Mouse (Mus musculus) MEL (cell line): ENCODE data around the gene Folr2. TPM values are rescaled to one million over a fixed set of nuclear protein-coding genes. Genes with fewer than 3 reads are reported as not detected.

Experiments
- DNase-seq: peaks from one replicate; pipeline ENCODE4 v3.0.0; 2011; ENCODE audit warnings: low read depth, low spot score
- H3K27ac ChIP-seq: 2 replicates; pipeline ENCODE4 v1.5.1; 2012; ENCODE audit warnings: low read depth, mild to moderate bottlenecking, control low read depth, low read length, moderate library complexity; ENCODE audit not compliant: control insufficient read depth
- H3K27me3 ChIP-seq, 2 experiments: fragments of 150-350 bp in 1 of 2; sonication (generic) in 1 of 2; 2 replicates each; pipeline ENCODE4 v1.6.1; 2012; ENCODE audit warnings: low read length in 2 of 2, mild to moderate bottlenecking in 2 of 2, improper control_type of control experiment in 1 of 2, moderate library complexity in 1 of 2; ENCODE audit not compliant: insufficient read depth in 2 of 2, control insufficient read depth in 1 of 2
- H3K36me3 ChIP-seq, 2 experiments: 2 replicates each; pipeline ENCODE4 v1.6.1; 2012 to 2014; ENCODE audit warnings: low read length in 2 of 2, improper control_type of control experiment in 1 of 2, inconsistent platforms in 1 of 2, mild to moderate bottlenecking in 1 of 2; ENCODE audit not compliant: insufficient read depth in 2 of 2, control insufficient read depth in 1 of 2
- H3K4me1 ChIP-seq, 2 experiments: fragments of 150-350 bp in 1 of 2; sonication (generic) in 1 of 2; 2 replicates each; pipeline ENCODE4 v1.6.1; 2012; ENCODE audit warnings: low read length in 2 of 2, improper control_type of control experiment in 1 of 2, mild to moderate bottlenecking in 1 of 2; ENCODE audit not compliant: insufficient read depth in 2 of 2, control insufficient read depth in 1 of 2
- H3K4me3 ChIP-seq, 2 experiments: fragments of 150-350 bp in 1 of 2; sonication (generic) in 1 of 2; 2 replicates each; pipeline ENCODE4 v1.5.1; 2012; ENCODE audit warnings: low read depth in 2 of 2, low read length in 2 of 2, mild to moderate bottlenecking in 2 of 2, moderate library complexity in 2 of 2, control low read depth in 1 of 2, improper control_type of control experiment in 1 of 2; ENCODE audit not compliant: control insufficient read depth in 1 of 2, insufficient read depth in 1 of 2
- H3K79me2 ChIP-seq: 2 replicates; pipeline ENCODE4 v1.6.1; 2012; ENCODE audit warnings: mild to moderate bottlenecking, low read length, moderate library complexity; ENCODE audit not compliant: control insufficient read depth, poor library complexity, insufficient read depth
- H3K9ac ChIP-seq: 2 replicates; pipeline ENCODE4 v1.6.1; 2012; ENCODE audit warnings: low read depth, mild to moderate bottlenecking, control low read depth, low read length, moderate library complexity; ENCODE audit not compliant: control insufficient read depth, poor library complexity, severe bottlenecking
- H3K9me3 ChIP-seq: fragments of 150-350 bp; sonication (generic); replicated peaks from 2 replicates; pipeline ENCODE4 v1.6.1; 2012; ENCODE audit warnings: mild to moderate bottlenecking, low read length, improper control_type of control experiment, moderate library complexity; ENCODE audit not compliant: insufficient read depth
- BHLHE40 ChIP-seq: IDR thresholded peaks from 2 replicates; pipeline ENCODE4 v1.6.1; 2012; ENCODE audit warnings: low read depth, mild to moderate bottlenecking, inconsistent platforms, low read length, improper control_type of control experiment, borderline replicate concordance
- CHD2 ChIP-seq: IDR thresholded peaks from 2 replicates; pipeline ENCODE4 v1.6.1; 2011; ENCODE audit warnings: low read length, improper control_type of control experiment
- CTCF ChIP-seq, 3 experiments: IDR thresholded peaks in 2 of 3; conservative IDR thresholded peaks in 1 of 3; 2 replicates each; pipeline ENCODE4 v1.5.1; 2011 to 2012; ENCODE audit warnings: low read length in 3 of 3, low read depth in 2 of 3, mild to moderate bottlenecking in 2 of 3, improper control_type of control experiment in 1 of 3, inconsistent platforms in 1 of 3, mixed read lengths in 1 of 3, moderate library complexity in 1 of 3; ENCODE audit not compliant: control insufficient read depth in 1 of 3, insufficient read depth in 1 of 3, poor library complexity in 1 of 3, severe bottlenecking in 1 of 3
- ELF1 ChIP-seq: IDR thresholded peaks from 2 replicates; pipeline ENCODE4 v1.6.1; 2014; ENCODE audit warnings: low read depth, mild to moderate bottlenecking, inconsistent platforms, low read length, improper control_type of control experiment, moderate library complexity
- EP300 ChIP-seq, 2 experiments: IDR thresholded peaks; 2 replicates each; pipeline ENCODE4 v1.6.1; 2011; ENCODE audit warnings: improper control_type of control experiment in 2 of 2, low read length in 2 of 2, low read depth in 1 of 2, mild to moderate bottlenecking in 1 of 2
- GABPA ChIP-seq: IDR thresholded peaks from 2 replicates; pipeline ENCODE4 v1.6.1; 2012; ENCODE audit warnings: low read depth, mild to moderate bottlenecking, inconsistent platforms, low read length, improper control_type of control experiment, moderate library complexity
- GATA1 ChIP-seq: IDR thresholded peaks from 2 replicates; pipeline ENCODE4 v1.6.1; 2011; ENCODE audit warnings: low read depth, low read length, improper control_type of control experiment
- MAX ChIP-seq: IDR thresholded peaks from 2 replicates; pipeline ENCODE4 v1.6.1; 2011; ENCODE audit warnings: low read length, improper control_type of control experiment
- MEF2A ChIP-seq: IDR thresholded peaks from 2 replicates; pipeline ENCODE4 v1.6.1; 2014; ENCODE audit warnings: low read depth, mild to moderate bottlenecking, inconsistent platforms, low read length, improper control_type of control experiment; ENCODE audit not compliant: poor library complexity, insufficient replicate concordance, severe bottlenecking; ENCODE audit errors: extremely low read depth
- MXI1 ChIP-seq: IDR thresholded peaks from 2 replicates; pipeline ENCODE4 v1.6.1; 2011; ENCODE audit warnings: mild to moderate bottlenecking, low read depth, low read length, improper control_type of control experiment
- MYB ChIP-seq: IDR thresholded peaks from 2 replicates; pipeline ENCODE4 v1.6.1; 2011; ENCODE audit warnings: mild to moderate bottlenecking, low read depth, low read length, improper control_type of control experiment
- MYC ChIP-seq: IDR thresholded peaks from 2 replicates; pipeline ENCODE4 v1.6.1; 2011; ENCODE audit warnings: low read depth, mild to moderate bottlenecking, low read length, improper control_type of control experiment, moderate library complexity
- NELFE ChIP-seq: IDR thresholded peaks from 2 replicates; pipeline ENCODE4 v1.6.1; 2011; ENCODE audit warnings: low read depth, low read length, improper control_type of control experiment
- POLR2AphosphoS5 ChIP-seq: IDR thresholded peaks from 2 replicates; pipeline ENCODE4 v1.6.1; 2012; ENCODE audit warnings: low read depth, borderline replicate concordance, mild to moderate bottlenecking, inconsistent platforms, low read length, moderate library complexity, mixed read lengths
- RAD21 ChIP-seq: IDR thresholded peaks from 2 replicates; pipeline ENCODE4 v1.6.1; 2011; ENCODE audit warnings: mild to moderate bottlenecking, low read depth, low read length, improper control_type of control experiment
- RCOR1 ChIP-seq: IDR thresholded peaks from 2 replicates; pipeline ENCODE4 v1.6.1; 2012; ENCODE audit warnings: low read depth, mild to moderate bottlenecking, inconsistent platforms, low read length, improper control_type of control experiment
- SMC3 ChIP-seq: IDR thresholded peaks from 2 replicates; pipeline ENCODE4 v1.6.1; 2011; ENCODE audit warnings: low read depth, low read length, improper control_type of control experiment
- TAL1 ChIP-seq: IDR thresholded peaks from 2 replicates; pipeline ENCODE4 v1.6.1; 2012; ENCODE audit warnings: mild to moderate bottlenecking, inconsistent platforms, low read length, moderate library complexity, mixed read lengths
- TCF12 ChIP-seq: IDR thresholded peaks from 2 replicates; pipeline ENCODE4 v1.6.1; 2014; ENCODE audit warnings: low read depth, mild to moderate bottlenecking, inconsistent platforms, low read length, improper control_type of control experiment, moderate library complexity
- USF2 ChIP-seq, 2 experiments: IDR thresholded peaks; 2 replicates each; pipeline ENCODE4 v1.6.1; 2011 to 2012; ENCODE audit warnings: improper control_type of control experiment in 2 of 2, low read length in 2 of 2, borderline replicate concordance in 1 of 2, inconsistent platforms in 1 of 2, low read depth in 1 of 2, mild to moderate bottlenecking in 1 of 2; ENCODE audit not compliant: insufficient read depth in 1 of 2
- ZC3H11A ChIP-seq: IDR thresholded peaks from 2 replicates; pipeline ENCODE4 v1.6.1; 2012; ENCODE audit warnings: low read depth, mild to moderate bottlenecking, inconsistent platforms, low read length, improper control_type of control experiment
- ZKSCAN1 ChIP-seq: IDR thresholded peaks from 2 replicates; pipeline ENCODE4 v1.6.1; 2012; ENCODE audit warnings: low read depth, mild to moderate bottlenecking, inconsistent platforms, low read length, improper control_type of control experiment, moderate library complexity
- ZNF384 ChIP-seq: IDR thresholded peaks from 2 replicates; pipeline ENCODE4 v1.6.1; 2012; ENCODE audit warnings: low read depth, mild to moderate bottlenecking, inconsistent platforms, low read length, improper control_type of control experiment
- polyA plus RNA-seq, 2 experiments: library from polyadenylated mRNA; stranded (reverse) in 1 of 2; unstranded in 1 of 2; fragments of >175 nt in 1 of 2; fragments of >200 nt in 1 of 2; gene quantifications; 2 replicates each; pipeline versions ENCODE4 v1.2.1 to v1.2.4; 2012; ENCODE audit warnings: low replicate concordance in 2 of 2, low read depth in 1 of 2; ENCODE audit not compliant: insufficient read length in 2 of 2, insufficient read depth in 1 of 2, missing spikeins in 1 of 2
- total RNA-seq: library from RNA; depleted of rRNA; stranded (reverse); fragments of 300-350 nt; gene quantifications from 2 replicates; pipeline ENCODE4 v1.2.3, GENCODE M21; 2012

The Folr2 gene
- total and polyA plus RNA-seq, 3 experiments = not detected

GRCm38 (mm10) chr7:101905561-101906286 lies 48.7 kb upstream of the Folr2 start, which contains the start of gene Lamtor1 (continued):
- no peak for TF ChIP-seq RCOR1
- peak; percentile 90 for TF ChIP-seq NELFE
- TF ChIP-seq USF2 (IDR thresholded peaks at IDR 0.05; ENCODE audit: borderline replicate concordance in 1 of 2, insufficient read depth in 1 of 2, low read depth in 1 of 2, low read length in 2 of 2) = peak; percentile 96 to 99
- TF ChIP-seq TAL1 = 0 out of 2 replicates have a peak, but pooled peaks have one; percentile 3
- TF ChIP-seq EP300 (IDR thresholded peaks at IDR 0.05; ENCODE audit: low read depth in 1 of 2, low read length in 2 of 2) = peak in 1 of 2 experiments; percentile 52; a peak in 2 of 4 replicates
- no peak for TF ChIP-seq MYB
- TF ChIP-seq BHLHE40 = peak; percentile 98
- peak; percentile 65; the same call in 1 of the 2 replicates for TF ChIP-seq POLR2AphosphoS5
- peak; percentile 90 for TF ChIP-seq MXI1
- TF ChIP-seq SMC3 = no peak

GRCm38 (mm10) chr7:101902846-101903245 lies 45.9 kb upstream of the Folr2 start:
- Histone ChIP-seq H3K4me1 (peaks cover 12 to 14% of the 10 kb centered on the region in 2 experiments), H3K9me3 (no peaks in the 10 kb centered on the region), H3K27ac (no peak overlapping the region), H3K4me3 (no peak overlapping the region), H3K36me3 (peaks cover 0 to 8% of the 10 kb centered on the region in 2 experiments; a peak in 2 of 4 replicates), H3K79me2 (peaks cover 14% of the 10 kb centered on the region), H3K9ac (no peak overlapping the region), H3K27me3 (no peaks in the 10 kb centered on the region)
- peak; percentile 51 for DNase-seq
- TF ChIP-seq CTCF (IDR thresholded peaks at IDR 0.05 in 2 of 3, conservative IDR thresholded peaks at IDR 0.05 in 1 of 3; ENCODE audit: control insufficient read depth in 1 of 3, insufficient read depth in 1 of 3, low read depth in 2 of 3, low read length in 3 of 3, poor library complexity in 1 of 3, severe bottlenecking in 1 of 3) = peak; percentile 32 to 49 (median 42); a peak in 5 of 6 replicates
- TF ChIP-seq MAX = no peak
- TF ChIP-seq RAD21 = peak; percentile 26
- TF ChIP-seq SMC3 = peak; percentile 34

- H3K4me1 ChIP-seq = peaks cover 7 to 10% of the 10 kb centered on the region in 2 experiments
These were observed 45.0 kb upstream of the Folr2 start for GRCm38 (mm10) chr7:101901969-101902368.

More at GRCm38 (mm10) chr7:101901969-101902368, 45.0 kb upstream of the Folr2 start:
- DNase-seq = no peak
- no peaks in the 10 kb centered on the region for H3K9me3 ChIP-seq
- no peak overlapping the region for H3K9ac ChIP-seq
- peaks cover 0 to 8% of the 10 kb centered on the region in 2 experiments; a peak in 2 of 4 replicates for H3K36me3 ChIP-seq
- H3K79me2 ChIP-seq = peaks cover 10% of the 10 kb centered on the region
- TF ChIP-seq GABPA = no peak
- no peak for TF ChIP-seq ZC3H11A
- no peak for TF ChIP-seq ELF1
- no peak for TF ChIP-seq TCF12
- TF ChIP-seq RCOR1 = no peak
- TF ChIP-seq CHD2 = no peak
- TF ChIP-seq MEF2A = no peak
- TF ChIP-seq RAD21 = no peak
- no peak for TF ChIP-seq POLR2AphosphoS5
- no peak for TF ChIP-seq CTCF (IDR thresholded peaks at IDR 0.05 in 2 of 3, conservative IDR thresholded peaks at IDR 0.05 in 1 of 3; ENCODE audit: control insufficient read depth in 1 of 3, insufficient read depth in 1 of 3, low read depth in 2 of 3, low read length in 3 of 3, poor library complexity in 1 of 3, severe bottlenecking in 1 of 3)
- no peak for TF ChIP-seq ZNF384
- no peak for TF ChIP-seq BHLHE40
- TF ChIP-seq ZKSCAN1 = no peak
- no peak for TF ChIP-seq MXI1
- TF ChIP-seq GATA1 = no peak
- TF ChIP-seq MYC = no peak
- no peaks in the 10 kb centered on the region for H3K27me3 ChIP-seq
- no peak overlapping the region for H3K27ac ChIP-seq
- no peak overlapping the region for H3K4me3 ChIP-seq
